Mouse (Mus musculus) thymus, postnatal 4 days (tissue): ENCODE measurements around the gene Nxph4.
A peak's percentile ranks its signal among the peaks of the same experiment; 100 is the strongest.

Experiments
- DNase-seq: peaks from one replicate; pipeline ENCODE4 v3.0.0; 2021

The Nxph4 gene

DNA sequence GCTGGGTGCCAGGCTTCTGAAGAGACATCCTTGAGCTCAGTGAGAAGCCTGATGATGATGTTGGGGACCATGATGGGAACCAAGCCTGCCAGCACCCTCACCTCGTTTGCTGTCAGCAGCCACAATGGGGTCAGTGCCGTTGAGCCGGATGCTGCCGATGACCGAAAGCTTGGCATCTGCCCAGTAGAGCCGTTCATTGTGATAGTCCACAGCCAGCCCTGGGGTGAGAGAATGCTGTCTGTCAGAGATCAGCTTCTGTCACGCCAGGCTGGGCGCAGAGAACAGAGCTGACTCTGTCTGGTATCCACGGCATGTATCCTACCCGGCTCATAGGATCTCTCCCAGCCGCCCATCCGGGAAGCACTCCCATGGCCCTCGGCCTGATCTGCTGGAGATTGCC is 7.7 kb upstream of the Nxph4 start:
- DNase-seq = no peak

DNA sequence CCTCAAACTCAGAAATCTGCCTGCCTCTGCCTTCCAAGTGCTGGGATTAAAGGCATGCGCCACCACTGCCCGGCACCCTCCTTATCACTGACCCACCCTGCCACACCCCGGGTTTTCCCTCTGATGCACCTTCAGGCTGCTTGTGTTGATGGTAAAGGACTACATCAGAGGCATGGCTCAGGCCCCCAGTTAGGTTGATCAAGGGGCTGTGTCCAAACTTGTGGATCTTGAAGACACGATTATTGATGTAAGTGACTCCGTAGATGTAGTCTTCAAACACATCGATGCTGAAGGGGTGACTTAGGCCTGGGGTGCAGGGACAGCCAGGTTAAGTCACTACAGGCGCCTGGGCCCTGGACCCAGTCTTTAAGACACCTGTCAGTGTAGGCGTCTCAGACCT is 7.2 kb upstream of the Nxph4 start:
- no peak for DNase-seq

DNA sequence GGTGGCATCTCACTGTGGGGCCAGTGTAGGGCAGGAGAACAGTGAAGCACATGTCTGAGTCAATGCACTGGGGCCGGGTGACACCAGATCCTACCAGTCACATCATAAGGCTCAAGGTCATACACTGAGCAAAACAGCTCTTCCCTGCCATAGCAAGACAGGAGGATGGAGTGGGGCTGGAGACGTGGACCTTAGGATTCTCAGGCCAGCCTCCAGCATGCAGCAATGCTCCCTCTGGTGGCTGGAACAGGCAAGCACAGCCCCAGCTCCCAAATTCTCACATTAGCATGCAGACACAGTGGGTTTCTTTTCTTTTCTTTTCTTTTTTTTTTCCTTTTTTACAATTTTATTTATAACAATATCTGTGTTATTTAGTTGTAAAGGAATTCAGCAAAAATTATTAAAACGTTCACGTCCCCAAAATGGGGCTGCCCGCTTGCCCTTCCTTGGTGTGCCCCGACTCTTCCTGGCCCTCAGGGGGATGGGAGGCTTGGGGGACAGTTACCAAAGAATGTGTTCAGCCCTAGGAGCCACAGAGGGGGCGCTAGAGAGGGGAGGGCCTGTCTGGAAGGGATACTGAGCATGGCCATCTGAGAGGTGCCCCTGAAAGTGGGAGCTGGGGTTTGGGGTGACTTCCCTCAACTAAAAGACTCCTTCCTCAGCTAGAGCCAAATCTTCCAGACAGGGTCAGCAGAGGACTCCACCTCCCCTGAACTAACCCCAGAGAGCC is 3.7 kb upstream of the Nxph4 start:
- DNase-seq = peak; percentile 81

DNA sequence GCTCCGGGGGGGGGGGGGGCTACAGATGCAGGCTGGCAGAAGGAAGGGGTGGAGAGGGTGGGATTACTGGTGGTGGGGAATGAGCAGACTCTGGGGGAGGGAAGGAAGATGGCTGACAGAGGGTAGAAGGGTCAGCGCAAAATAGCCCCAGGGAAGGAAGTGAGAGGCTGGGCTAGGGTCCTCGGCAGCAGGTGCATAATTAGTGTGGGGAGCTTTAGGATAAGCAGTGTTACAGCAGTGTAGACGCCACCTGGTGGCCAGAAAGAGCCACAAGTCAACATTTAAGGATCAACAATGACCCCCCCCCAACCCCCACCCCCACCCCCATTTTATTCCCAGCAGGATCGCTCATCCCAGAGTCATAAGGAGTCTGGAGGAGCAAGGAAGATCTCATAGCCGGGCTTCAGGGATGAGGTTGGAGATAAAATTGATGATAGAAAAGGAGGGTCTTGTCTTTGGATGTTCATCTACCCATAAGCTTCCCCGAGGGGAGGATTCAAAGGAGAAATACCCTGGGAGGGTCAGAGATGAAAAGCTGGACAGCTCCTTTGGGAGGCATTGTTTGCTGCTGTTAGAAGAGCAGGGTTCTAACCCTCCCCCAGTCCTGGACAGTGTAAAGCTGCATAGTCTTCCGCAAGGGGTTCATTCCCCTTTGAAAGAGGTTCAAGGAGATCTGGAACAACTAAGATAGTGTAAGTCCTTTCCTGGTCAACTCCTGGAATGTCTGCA is 2.4 kb upstream of the Nxph4 start:
- peak; percentile 75 for DNase-seq

DNA sequence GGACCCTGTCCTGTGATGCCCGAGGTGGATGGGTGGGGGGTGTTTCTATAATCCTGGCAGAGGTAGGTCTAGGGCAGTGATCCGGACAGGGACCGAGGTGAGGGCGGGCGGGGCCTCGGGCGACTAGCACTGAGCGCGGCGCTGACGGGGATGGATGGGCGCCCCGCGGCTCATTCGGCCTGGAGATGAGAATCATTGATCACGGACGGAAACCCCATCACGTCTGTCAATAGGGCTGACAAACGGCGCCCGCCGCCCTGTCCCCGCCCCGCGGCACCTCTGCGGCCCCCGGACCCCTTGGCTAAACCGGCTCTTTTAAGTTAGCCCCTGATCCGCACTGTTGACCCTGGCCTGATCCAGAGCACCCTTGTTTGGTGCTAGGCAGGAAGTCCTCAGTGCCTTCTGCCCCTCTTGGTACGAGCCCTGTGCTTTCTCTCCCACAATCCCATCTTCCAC is 598 bp upstream of the Nxph4 start:
- DNase-seq = peak; percentile 30

DNA sequence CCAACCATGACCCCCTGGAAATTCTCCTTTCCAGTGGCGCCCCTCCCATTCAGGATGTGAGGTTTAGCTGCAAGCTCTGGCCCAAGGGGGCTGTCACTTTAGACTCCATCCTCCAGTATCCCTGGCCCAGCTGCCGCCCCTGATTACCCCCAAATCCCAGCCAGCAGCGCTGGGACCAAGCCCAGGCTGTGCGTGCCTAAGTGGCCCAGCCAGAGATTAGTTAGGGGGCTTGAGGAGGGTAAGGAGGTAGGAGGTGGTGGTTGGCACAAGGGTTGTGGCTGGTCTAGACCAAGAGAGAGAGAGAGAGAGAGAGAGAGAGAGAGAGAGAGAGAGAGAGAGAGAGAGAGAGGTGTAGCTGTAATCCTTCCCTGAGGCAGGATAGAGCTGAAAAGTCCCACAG is 2.8 kb downstream of the Nxph4 start:
- DNase-seq = no peak

DNA sequence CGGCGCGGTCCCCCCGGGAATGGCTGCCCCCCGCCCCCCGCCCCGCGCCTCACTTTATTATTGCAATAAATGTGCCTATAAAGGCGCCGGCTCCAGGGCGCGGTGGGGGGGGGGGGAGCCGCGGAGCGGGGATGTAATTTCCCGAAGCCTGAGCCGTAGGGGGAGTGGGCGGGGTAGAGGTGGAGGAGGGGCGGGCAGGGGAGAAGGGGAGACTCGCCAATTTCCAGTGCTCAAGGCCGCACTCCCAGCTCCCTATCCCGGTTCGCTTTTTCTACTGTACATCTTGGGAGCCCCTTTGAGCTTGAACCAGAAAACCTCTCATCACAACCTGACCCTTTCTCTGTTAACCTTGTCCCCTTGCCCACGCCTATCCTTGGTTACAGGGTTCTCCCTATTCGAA is 3.4 kb downstream of the Nxph4 start:
- DNase-seq = no peak

DNA sequence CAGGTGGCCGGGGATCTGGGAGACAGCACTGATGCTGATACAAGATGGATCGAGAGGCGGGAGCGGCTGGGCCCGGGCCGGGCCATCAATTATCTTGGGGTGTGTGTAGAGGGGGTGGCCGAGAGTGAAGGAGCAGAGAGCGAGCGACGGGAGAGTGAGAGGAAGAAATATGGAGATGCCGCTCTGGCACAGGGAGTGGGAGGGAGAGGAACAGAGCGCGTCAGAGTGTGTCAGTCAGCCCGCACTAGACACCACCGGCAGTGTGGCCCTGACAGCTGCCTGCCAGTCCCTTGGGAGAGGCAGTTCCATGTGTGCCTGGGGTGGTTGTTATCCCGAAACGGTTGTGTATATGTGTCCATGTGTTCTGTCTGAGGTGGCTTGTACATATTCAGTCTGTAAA is 6.9 kb downstream of the Nxph4 start:
- no peak for DNase-seq

DNA sequence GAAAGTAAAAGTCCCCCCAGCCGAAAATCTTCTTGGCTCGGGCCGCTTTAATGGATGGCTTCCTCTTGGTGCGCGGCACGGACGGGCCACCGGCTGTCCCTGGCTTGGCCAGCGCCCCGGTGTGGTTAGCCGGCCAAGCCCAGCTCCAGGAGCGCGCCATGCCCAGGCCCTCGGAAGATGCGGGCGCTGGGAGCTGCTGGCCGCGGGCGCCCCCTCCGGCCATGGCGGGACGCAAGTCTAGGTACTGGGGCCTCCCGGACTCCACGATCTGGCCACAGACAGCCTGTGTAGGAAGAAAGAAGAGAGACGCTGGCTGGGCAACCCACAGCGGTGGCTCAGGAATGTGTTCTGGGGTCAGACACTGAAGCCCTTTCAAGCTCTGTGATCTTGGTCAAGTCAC is 7.7 kb downstream of the Nxph4 start:
- peak; percentile 65 for DNase-seq

DNA sequence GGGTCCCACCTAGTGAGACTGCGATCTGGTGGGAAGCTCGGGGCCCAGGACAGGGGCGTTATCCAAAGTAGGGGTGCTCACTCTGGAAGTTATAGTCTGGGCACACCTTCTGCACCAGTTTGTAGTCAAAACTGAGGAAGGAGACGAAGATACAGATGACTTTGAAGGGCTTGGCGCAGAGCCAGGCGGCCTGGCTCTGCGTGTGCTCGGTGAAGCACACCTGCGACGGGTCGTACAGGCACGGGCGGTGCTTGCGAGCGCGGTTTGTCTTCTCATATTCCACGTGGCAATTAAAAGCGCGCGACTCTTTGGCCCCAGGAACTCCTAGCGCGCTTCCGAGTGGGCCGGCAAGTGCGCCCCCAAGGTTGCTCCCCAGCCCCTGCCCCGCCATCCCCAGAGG is 8.3 kb downstream of the Nxph4 start:
- DNase-seq = peak; percentile 77

DNA sequence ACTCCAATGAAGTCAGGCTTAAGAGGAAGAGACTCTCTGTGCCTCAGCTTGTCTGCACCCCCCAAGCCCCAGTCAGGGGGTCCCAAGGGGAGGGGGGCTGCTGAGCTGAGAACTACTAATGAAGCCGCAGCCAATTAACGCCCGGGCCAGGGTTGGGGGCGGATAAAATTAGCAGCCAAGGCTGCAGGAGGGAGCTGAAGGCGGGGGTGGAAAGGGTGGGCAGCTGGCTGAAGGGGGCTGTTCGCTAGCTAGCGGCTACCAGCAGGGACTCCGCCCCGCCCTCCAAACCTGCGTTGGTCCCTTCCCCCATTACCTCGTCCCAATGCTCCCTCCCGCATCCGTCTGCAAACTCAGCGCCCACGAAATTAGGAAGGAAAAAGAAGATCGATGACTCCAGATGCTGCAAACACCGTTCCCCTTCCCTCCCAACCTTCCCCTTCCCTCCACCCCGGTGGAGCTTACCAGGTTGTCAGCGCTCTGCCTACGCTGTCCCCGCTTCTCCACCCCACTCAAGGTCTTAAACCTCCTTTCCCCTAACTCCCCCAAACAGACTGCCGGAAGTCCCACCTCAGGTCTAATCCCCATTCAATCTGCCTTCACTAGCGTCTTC is 9.6 kb downstream of the Nxph4 start:
- peak; percentile 27 for DNase-seq

DNA sequence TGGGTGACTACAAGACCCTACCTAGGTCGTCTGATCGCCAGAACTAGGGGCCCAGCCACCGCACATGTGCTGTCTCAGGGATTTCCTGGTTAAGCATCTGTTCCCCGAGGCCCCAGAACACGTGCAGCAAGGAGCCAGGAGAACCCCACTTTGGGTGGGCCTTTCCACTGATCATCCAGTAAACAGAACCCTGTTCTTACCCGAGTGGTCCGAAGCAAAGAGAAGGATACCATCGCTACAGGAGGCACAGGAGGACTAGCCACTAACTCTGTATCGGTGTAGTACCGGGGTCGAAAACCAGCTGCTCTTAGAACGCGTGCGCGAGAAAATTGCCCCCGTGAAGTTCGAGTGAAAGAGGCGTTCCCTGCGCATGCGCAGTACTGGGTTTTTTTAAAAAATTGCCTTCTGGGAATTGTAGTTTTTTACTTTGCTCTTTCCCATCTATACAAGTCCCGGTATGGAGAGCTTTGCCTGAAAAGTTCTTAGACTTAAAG is 12.2 kb downstream of the Nxph4 start, which contains the start of gene Shmt2:
Shmt2 (minus strand) TSS at position 357 of the 494 bp plus-strand sequence.
- peak; percentile 89 for DNase-seq

DNA sequence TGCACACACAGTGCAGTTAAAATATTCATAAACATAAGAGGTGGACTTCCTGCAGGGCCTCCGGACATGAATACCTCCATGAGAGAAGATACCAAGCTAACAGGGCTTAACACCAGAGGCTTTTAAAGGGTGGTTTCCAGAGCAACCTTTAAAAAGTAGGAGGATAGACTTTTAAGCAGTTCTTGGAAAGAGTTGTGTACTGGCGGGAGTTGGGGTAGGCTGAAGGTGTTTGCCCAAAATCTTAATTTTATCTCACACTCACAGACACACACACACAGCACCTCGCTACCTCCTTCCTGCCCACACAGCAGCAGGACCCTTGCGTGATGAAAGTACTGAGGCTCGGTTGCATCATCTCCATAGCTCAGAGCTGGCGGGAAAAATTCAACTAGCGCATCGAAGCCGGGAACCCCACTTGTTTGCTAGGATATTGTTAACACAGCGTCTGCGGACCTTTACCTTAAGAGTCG is 12.7 kb downstream of the Nxph4 start:
- no peak for DNase-seq

DNA sequence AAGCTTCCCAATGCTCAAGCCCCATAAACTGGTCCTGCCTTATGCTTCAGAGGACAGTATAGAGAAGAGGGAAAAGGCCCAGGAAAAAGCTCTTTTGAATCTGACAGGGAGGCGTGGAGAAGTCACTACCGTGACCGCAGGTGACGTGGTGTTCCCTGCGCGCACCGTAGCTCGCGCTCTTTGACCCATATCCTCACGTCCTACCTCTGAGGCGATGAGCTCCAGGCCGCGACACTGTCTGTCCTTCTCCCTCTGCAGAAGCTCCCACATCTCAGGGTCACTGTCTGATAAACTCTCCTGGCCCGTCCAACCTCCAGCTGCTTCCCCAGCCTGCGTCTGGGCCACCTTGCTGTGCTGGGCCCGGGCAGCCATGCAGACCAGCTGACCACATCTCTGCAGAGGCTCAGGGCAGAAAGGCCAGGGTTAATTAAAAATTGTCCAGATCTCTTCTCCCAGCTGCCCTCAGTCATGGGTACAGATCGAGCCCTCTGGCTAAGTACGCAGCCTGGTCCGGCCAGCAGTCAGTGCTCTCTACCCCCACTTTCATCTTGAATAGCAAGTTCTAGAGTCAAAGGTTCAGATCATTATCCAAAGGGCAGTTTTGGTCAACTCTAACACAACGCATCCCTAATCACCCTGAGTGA is 13.5 kb downstream of the Nxph4 start:
- DNase-seq = no peak

DNA sequence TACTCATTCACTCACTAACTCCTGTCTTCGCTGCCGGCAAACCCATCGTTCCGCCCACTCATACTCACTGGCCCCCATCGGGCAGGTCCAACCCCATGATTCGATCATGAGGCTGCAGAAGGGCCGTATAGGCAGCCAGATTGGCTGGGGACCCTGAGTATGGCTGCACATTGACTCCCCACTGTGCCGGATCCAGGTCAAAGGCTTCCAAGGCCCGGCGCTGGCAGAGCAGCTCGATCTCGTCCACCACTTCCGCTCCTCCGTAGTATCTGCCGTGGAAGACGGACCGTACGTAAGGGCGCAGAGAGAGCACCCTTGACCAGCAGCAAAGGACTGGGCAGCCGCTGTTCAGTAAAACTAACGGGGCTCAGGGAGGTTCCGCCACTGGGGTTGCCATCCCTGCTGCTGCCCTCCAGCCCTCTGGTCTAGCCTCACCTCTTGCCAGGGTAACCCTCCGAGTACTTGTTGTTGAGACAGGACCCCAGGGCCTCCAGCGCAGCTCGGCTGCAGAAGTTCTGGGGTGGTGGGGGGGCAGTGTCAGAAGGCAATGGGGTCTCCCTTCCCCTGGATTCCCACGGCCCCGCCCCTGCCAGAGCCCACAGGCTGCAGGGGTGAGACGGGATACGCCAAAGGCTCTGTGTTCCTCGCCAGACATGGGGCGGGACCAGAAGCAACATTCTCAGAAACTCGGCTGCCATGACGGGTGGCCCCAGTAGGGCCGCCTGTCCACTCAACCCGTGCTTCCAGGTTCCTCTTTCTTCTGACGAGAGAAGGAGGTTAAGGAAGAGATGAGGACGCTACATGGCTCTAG is 14.3 kb downstream of the Nxph4 start:
- DNase-seq = no peak

DNA sequence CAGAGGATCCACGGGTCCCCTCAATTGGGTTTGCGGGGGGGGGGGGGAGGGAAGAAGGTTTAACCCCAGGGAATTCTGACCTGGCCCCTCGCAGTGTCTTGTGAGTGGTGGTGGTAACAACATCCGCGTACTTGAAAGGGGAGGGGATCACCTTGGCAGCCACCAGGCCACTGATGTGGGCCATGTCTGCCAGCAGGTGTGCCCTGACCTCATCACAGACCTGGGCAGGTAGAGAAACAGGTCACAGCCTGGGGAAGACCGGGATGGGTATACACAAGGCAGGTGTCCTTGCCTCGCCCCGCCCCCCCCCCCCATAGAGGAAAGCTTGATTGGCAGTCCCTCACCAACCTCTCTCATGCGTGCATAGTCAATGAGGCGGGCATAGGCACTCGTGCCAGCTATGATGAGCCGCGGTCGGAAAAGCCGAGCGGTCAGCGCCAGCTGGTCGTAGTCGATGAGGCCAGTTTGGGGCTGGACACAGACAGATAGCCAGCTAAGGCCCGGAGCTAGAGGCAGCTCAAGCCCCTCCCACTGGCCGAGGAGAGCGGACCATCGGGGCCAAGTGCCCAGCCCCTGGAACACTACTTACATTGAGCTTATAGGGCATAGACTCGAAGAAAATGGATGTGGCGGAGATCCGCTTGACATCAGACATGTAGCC is 15.2 kb downstream of the Nxph4 start:
- DNase-seq = no peak

DNA sequence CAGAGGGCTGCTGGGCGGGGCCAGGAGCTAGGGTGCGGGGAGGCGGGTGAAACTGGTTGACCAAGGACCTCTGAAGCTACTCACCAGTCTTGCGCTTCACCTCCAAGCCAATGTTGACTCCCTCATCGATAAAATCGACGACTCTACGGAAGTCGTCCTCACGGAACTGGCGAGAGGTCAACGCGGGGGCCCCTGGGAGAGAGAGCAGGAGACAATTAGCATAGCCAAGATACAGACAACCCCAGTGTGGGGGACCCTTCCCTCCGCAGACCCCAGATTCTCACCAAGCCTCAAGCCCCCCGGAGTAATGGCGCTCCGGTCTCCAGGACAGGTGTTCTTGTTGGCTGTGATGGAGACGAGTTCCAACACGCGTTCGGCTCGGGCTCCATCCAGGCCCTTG is 16.4 kb downstream of the Nxph4 start:
- DNase-seq = no peak

DNA sequence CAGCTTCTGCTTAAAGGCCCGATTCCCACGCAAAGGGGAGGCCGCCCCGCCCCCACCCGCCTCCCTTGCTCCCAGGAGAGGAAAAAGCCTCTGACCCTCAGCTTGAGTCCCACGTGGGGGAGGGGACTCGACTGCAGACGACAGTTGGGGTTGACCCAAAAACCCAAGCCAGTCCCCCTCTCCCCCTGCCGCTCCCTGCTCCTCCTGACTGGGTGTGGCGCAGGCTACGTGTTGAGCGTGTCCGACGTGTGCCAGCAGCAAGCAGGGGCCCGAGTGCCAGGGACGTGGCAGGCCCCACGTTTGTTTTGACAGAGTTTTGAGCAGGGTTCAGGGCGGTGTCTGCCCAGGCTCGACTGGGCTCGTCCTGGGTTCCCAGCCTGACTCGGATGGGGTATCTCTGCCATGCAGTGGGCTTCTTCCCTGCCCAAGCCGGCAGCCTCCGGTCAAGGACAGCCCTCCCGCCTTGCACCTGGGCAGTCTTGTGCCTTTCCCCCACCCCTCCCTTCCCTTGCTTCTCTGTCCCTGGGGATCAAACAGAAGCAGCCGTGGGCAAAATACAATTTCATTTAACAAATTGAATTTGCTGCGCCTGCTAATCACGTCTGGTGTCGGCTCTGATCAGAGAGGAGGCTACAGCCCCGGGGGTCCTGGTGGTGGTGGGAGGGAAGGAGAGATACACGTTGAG is 17.6 kb downstream of the Nxph4 start:
- no peak for DNase-seq

DNA sequence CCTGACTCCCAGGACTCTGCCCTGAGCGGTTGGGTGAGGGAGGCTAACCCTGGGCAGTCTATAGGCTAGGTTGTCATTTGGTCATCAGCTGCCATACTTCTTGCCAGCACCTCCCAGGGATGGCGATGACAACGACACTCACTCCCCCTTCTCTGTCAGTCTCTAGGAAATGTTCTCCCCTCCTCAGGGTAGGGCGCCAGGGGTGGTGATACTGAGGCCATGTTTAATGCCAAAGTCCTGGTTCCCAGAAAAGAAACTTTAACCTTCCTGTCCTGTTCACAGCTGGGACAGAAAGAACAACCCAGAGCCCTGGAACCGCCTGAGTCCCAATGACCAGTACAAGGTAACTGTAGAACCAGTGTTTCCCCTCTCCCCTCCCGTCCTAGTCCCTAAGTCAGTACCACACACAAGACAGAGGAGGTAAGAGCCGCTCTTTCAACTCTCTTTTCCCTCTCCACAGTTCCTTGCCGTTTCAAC is 18.3 kb downstream of the Nxph4 start:
- DNase-seq = no peak

DNA sequence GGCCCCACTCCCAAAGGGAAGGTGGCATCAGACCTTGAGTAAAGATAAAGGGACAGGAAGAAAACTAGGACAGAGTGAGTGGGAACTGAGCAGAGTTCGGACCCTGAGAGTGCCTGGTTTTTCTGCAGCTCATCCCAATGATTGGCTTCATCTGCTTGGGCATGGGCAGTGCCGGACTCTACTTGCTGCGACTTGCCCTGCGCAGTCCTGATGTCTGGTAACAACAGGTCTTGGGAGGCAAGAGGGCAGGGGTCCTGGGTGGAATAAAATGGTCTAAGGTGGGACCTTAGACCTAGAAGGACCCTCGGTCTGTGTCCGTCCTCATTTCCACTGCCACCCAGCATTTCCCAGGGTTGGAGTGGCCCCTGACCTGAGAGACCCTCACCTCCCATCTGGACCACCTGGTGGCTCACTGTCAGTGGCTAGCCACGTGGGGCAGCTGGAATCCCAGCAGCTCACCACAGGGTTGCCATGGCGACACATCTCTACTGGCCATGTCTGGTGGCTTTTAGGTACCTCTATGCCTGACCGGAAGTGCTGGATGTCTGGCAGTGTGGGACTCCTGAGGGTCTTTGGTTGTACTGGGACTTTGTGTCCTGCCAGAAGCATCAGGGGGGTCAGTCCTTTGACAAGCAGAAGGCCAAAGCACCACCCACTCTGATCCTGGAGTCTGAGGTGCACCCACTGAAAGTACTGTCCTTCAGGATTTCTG is 18.9 kb downstream of the Nxph4 start:
- no peak for DNase-seq
